Mouse (Mus musculus): ENCODE measurements around the gene Ros1.

DNA sequence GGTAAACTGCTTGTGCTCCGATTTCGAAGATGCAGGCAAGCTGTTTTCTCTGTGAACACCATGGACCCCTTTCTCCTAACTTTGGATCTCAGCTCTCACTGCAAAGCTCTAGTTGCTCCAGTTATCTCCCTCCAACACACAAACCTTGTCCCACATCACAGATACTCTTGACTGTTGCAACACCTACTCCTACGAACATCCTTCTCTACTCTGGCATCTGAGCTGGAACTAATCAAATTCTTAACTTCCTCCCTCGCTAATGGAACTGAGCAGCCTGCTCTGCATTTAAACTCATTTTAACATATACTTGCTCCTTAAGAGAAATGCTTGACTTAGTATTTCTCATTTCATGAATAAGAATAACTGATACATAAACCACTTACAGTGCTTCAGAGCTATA lies 9.1 kb downstream of the Ros1 start:
- TF ChIP-seq ZNF384 (IDR thresholded peaks at IDR 0.05; ENCODE audit: low read depth, low read length) (no peak), CHD2 (IDR thresholded peaks at IDR 0.05; ENCODE audit: low read depth, low read length) (no peak)

Data from ES-E14 (cell line).